Mouse (Mus musculus): ENCODE measurements around the gene Timm8a2.
"Not testable (repeated sequence)": the region's sequence is repeated elsewhere in the genome, so short reads cannot be mapped to it uniquely, and the experiment has no call there.

Timm8a2 gene

DNA sequence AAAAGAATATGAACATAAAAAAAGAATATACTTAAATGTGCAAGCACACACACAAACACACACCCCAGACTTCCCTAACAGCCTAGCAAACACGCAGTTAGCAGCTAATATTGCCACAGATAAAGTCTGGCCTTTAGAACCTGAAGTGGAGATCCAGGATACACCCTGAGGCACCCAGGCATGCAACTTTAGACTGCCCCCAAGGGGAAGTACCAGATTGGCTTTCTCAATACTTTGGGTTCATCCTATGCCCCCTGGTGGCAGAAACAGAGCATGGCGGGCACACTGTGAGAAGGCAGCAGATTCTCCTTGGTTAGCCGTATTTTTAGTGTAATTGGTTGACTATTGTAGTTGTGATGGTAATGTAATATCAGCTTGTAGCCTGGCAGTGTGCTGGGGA, 26.2 kb downstream of the Timm8a2 start:
- DNase-seq (ENCODE audit: low spot score in 2 of 2): peak; percentile 85 to 92

DNA sequence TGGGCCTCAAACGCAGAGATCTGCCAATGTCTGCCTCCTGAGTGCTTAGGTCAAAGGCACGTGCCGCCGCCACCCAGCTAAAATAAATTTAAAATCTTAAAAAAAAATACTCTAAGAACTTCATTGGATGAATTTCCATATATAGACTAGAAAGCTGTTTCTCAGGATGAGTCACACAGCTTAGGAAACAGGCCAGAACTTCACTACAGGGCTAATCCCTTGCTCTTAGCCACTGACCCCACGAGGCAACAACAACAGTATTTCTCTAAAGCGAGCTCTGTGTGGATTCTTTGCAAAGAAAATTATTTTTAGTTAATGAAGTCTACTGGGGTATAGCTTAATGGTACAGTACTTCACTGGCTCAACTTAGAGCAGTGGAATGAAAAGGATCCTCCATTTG, 26.9 kb downstream of the Timm8a2 start:
- no peak for DNase-seq (ENCODE audit: low spot score in 2 of 2)

DNA sequence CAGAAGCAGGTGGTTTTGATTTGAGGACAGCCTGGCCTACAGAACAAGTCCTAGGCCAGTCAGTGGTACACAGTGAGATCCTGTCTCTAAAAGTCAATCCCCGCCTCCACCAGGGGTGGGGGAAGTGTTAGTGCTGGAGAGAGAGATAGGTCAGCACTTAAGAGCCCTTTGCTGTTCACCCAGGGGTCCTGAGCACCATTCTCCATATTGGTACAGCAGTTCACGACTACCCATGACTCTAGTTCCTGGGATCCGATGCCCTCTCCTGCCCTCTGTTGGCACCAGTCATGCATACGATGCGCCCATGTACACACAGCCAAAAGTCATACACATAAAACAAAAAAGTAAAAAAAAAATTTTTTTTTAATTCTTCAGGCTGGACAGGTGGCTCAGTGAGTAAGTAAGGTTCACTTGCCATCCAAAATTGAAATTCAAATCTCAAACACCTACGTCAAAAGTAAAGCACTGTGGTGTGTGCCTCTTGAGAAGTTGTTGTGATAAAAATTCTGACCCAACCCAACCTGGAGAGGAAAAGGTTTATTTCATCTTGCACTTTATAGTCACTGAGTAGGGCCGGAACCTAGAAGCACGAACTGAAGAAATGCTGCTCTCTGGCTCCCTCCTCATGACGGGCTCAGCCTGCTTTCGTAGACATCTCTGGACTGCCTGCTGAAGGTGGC, 28.1 kb downstream of the Timm8a2 start:
- no peak for DNase-seq (ENCODE audit: low spot score in 2 of 2)

DNA sequence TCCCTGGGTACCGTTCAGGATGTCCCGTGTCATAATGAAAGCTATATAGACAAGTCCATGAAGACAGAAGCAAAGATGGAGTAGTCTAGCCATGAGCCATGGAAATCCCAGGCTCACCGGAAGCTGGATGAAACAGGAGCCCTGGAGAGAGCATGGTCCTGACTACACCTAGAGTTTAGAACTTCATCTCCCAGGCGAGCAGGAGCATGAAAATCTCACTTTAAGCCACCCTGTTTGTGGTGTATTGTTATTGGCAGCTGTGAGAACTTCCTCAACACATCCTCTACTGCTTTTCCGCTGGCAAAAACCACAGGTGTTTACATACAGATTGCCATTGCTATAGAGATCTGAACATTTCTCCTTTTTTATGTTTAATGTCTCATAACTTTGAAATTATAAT, 29.1 kb downstream of the Timm8a2 start:
- no peak for DNase-seq (ENCODE audit: low spot score in 2 of 2)

DNA sequence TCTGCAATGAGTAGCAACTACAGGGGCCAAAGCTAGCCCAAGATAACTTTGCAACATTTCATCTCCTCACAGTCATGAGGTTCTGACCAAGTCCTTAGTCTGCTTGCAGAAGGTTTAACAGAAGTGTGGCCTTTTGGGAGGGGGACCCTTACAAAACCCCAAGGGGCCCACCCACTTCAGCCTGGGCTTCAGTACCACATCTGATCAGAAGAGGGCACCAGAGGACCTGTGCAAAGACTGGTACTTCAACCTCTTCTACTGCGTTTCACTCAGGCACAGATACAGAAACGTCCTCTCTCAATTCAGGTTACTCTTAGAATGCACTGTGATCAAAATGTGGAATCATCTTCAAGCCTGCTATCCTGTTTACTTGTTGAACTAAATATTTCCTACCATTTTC, 30.0 kb downstream of the Timm8a2 start:
- DNase-seq (ENCODE audit: low spot score in 2 of 2): peak; percentile 76 to 91

DNA sequence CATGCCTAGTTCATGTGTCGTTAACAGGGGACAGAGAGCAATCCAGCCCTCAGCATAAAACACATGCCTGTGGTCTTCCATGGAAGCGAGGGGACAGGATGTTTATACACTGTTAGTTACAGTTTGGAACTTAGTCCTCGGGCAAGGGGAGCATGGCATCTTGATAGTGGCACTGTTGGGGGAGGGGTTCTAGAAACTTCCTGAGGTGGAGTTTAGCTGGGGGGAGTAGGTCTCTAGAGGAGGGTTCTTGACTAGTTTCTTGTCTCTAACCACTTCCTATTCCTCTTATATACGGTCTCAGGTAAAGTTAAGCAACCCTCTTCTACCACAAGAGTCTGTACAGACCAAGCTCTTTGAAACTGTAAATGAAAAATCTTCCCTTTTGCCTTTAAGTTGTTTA, 31.8 kb downstream of the Timm8a2 start:
- no peak for DNase-seq (ENCODE audit: low spot score in 2 of 2)

DNA sequence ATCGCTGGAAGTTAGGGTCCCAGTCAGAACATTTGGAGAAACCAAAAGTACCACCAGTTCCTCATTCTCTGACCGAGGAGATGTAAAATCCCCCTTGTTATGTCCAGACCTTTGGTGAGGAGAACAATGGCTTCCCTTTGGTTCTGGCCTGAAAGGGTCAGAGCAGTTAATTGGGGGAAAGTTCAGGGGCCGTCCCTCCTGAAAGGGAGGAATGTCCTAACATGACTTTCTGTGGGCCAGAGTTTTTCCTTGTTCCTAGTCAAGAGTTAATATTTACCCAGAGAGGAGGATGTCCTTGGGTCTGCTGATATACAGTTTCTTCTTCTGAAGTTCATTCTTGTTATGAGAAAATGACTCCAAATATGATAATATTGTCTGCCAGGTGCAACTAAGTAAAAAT, 33.6 kb downstream of the Timm8a2 start:
- DNase-seq (ENCODE audit: low spot score in 2 of 2): not testable (repeated sequence)

DNA sequence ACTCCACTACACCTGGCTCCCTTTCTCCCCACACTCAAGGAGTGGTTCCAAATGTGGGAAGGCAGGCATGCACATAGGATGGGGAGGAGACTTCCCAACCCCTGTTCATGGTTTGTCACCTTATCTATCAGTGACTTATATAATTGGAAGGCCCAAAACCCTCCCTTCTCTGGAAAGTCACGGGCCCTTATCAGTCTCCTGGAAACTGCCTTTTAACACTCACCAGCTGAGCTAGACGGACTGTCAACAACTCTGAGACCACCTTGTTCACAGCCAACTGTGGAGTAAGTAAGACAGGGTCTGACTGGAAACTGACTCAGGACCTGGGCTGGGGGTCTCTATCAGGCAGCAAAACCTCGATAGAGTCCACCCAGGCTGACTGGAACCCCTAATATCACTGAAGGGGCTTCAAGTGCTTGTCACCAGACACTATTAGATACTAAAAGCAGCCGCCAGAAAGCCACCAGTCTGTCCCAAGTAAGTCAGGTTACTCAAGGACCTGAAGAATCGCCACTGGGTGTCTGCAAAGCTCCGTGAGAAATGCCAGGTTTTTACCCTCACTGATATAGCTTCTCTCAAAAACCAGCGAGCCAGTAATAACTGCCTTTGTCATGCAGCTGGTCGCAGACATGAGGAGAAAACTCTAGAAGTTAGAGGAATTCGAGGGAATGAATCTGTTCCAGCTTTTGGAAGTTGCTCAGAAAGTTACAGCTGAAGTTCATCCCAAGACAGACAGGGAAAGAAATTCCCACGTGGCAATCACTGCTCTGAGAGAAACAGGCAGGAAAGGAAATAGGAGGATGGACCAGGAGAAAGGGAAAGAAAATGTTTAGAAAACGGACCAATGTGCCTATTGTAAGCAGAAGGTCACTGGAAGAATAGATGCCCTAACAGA, 34.6 kb downstream of the Timm8a2 start:
- DNase-seq (ENCODE audit: low spot score in 2 of 2): no peak

DNA sequence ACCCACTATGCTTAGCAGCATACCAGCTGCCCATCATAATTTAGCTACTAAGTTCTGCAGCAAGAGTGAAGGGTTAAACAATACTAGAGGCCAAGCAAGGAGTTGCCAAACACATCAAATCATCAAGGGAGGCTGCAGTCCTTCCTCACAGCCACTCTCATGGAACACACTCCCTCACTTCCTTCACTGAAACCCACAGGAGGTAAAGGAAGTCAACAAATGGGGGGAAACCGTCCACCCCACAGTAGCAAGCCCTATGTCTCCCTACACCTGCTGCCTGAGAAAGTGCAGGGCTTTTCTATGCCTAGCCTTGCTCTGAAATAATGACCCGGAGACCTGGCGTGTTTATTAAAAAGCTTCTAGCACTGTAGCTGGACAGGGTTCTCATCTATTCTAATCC, 35.5 kb downstream of the Timm8a2 start:
- DNase-seq (ENCODE audit: low spot score in 2 of 2): no peak

DNA sequence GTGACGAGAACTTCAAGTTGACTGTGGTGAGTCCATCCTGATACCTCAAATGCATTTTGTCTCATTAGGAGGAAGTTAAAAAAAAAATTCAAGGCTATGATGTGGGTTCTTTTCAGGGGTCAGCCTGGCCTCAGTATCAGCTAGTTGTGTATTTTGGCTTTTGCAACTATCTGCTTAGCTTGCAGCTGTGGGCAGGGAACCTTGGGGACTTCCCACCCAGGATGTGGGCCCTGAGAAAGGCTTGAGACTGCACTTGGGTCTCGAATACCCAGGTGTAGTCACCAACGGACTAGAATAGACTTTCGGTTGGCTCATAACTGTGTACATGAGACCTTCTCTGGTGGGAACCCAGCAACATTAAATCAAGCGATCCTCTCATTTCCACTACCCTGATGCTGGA, 38.9 kb downstream of the Timm8a2 start:
- DNase-seq (ENCODE audit: low spot score in 2 of 2): peak in 1 of 2 experiments; percentile 24

DNA sequence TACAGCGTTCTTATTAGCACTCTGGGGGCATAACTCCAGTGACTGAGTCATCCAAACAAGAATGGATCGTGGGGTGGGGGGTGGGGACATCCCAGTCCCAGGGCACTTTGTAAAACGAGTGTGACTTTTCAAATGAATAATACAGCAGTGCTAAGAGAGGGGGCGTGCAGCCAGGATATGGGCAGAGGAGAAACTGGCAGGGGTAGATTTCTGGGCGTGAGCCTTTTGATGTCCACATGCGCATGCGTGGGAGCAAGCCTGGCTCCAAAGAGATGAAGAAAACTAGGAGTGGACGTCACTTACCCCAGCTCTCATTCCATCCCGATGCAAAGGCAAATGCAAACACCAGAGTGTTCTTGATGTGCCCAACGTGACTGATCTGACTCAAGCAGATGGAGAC, 39.9 kb downstream of the Timm8a2 start:
- no peak for DNase-seq (ENCODE audit: low spot score in 2 of 2)

DNA sequence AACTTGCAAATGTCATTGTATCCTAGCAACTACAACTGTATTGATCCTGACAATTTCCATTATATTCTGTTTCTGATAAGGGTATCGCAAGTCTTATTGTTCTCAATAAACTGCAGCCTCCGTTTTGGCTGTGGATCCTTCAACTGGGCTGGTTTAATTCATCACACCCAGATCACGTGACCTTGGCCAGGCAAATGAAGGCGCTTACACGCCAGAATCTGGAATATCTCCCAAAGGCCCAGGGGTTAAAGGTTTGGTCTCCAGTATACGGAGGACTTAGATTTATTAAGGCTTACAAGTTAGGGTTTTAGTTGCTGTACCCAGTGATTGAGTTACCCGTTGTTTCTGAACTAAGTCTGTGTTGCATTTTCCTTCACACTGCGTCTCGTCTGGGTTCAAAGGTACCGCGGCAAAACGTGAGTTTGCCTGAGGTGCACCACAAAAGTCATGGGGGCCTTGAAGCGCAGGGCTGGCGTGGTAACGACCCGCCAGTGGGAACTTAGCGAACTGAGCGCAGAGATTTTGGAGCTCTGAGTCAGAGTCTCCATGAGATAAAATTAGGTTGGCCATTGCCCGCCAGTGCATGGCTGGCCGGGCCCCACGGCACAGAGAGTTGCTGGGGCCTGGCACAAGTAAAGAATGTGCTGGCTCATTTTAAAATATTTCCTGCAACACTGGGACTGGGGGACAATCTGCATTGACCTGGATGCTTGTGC, 41.2 kb downstream of the Timm8a2 start:
- DNase-seq (ENCODE audit: low spot score in 2 of 2): no peak

DNA sequence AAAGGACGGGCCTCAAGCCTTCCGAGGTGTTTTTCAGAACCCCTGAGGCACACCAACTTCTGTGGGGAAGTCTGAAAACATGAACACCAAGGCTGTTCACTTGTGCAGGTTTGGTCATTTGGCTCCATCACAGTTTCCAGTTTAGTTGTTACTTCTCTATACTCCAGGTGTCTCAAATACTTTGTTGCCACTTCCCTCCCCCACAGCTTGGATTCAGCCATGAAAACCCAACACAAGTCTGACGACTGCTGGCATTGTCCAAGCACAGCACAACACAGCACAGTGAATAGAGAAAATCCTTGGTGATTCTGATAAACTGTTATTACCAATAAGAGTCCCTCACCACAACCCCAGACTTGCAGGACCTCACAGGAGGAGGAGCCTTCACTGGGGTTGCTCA, 42.5 kb downstream of the Timm8a2 start:
- no peak for DNase-seq (ENCODE audit: low spot score in 2 of 2)

DNA sequence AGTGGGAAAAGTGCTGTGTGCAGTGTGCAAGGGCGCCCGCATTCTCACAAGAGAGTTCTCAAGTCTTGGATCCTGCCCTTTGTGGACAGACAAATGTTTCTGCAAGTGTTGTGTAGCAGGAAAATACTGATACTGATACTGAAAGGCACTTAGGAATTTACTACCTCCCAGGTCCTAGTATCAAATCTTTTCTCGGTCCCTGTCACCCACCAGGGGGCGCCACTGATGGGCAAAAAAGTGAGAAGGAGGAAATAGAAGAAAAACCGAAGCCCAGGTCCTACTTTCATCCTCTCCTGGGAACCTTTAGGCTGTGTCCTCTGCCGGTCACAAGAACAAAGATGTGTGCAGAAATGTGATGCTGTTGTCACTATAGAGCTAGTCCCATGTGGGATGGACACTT, 45.0 kb downstream of the Timm8a2 start:
- DNase-seq (ENCODE audit: low spot score in 2 of 2): peak; percentile 69 to 92

DNA sequence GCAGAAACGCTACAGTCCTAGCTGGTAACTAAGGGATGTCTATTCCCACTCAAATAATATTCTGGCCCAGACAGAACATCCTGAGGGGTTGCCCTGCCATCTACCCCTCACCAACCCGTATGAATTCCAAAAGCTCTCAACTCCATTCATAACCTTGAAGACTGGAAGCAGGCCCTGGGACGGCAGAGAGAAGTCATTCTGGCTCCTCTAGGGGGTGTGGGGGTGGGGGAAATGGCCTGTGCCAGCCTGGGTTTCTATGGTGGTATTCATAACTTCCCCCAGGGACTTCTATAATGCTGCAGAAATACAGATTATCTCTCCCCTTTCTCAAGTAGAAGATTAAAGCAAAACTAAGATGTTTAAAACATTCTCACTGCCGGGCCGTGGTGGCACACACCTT, 45.4 kb downstream of the Timm8a2 start:
- no peak for DNase-seq (ENCODE audit: low spot score in 2 of 2)

DNA sequence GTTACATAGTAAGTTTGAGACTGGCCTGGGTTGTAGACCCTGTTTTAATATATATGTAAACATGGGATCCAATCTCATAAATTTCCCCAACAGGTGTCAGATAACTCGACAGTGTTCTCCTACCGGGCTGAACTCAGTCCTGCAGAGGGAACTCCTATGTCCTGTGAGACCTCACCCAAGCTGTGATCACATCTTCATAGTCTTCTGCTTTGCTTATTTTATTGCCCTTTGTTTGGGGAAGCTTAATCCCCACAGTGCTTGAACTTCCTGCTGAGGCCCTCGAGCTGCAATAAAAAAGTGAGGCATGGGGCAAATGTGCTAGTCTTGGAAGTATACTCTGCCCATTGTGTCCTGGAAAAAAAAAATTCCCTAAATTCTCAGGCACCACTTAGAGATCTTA, 46.8 kb downstream of the Timm8a2 start:
- no peak for DNase-seq (ENCODE audit: low spot score in 2 of 2)

DNA sequence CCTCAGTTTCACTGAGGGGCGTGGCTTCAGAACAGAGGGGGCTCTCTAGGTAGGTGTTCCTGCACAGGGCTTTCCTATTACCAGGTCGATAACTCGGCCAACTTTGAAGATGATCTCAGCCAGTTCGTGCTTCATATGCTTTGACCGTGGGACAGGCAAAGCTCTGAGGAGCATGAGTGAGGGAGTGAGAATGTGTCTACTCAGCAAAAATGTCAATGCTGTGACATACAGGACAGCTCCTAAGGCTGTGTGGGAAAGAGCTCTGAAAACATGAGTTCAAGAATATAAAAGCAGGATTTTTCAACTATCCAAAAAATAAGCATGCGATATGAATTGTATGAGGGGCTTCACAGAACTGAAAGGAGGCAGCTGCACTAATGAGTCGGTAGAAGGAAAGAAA, 49.0 kb downstream of the Timm8a2 start:
- DNase-seq (ENCODE audit: low spot score in 2 of 2): no peak

DNA sequence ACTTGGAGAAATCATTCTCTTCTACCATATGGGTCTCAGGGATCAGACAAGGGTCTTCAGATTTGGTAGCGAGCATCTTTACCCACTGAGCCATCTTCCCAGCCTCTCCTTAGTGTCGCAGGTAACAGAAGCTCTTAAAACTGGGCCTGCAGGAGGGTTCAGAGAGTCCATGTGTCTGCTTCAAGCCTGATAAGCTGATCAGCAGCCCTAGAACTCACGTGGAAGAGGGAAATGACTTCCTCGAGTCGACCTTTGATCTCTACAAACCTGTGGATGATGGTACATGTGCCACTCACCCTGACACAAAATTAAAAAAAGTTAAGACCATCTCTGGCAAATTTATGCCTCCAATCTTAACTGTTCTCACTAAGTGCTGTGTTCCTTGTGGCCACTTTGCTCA, 53.5 kb downstream of the Timm8a2 start:
- no peak for DNase-seq (ENCODE audit: low spot score in 2 of 2)
